Mouse (Mus musculus): ENCODE data around the gene Doc2g. TPM values are rescaled to one million over a fixed set of nuclear protein-coding genes. Genes with fewer than 3 reads are reported as not detected.

Gene Doc2g
- polyA plus RNA-seq, 1 experiment from 2014 or later = 8.1 TPM

GRCm38 (mm10) chr19:4001752-4002151, 1.4 kb upstream of the Doc2g start:
- H3K4me1 ChIP-seq (ENCODE audit: control insufficient read depth, insufficient read depth, low read length) = peaks cover 16% of the 10 kb centered on the region
- no peak overlapping the region for H3K4me3 ChIP-seq (ENCODE audit: low read depth, low read length)
- 94% methylated on average over 5 of the region's 5 CpGs for WGBS
- H3K9ac ChIP-seq (ENCODE audit: low read depth, low read length) = peak overlapping the region; percentile 93; the same call in 1 of the 2 replicates
- no peaks in the 10 kb centered on the region for H3K9me3 ChIP-seq (replicated peaks; ENCODE audit: control insufficient read depth, low read length, poor library complexity, severe bottlenecking)
- peak overlapping the region; percentile 91 for H3K4me2 ChIP-seq (ENCODE audit: low read length)
- peaks cover 4% of the 10 kb centered on the region; the same call in 1 of the 2 replicates for H3K36me3 ChIP-seq (ENCODE audit: control insufficient read depth, insufficient read depth, low read length)
- no peak for ATAC-seq
- H3K27me3 ChIP-seq (ENCODE audit: control insufficient read depth, insufficient read depth, low read depth, low read length) = no peaks in the 10 kb centered on the region
- H3K27ac ChIP-seq (ENCODE audit: low read length) = no peak overlapping the region

- ATAC-seq = no peak
- WGBS = 84% methylated on average over 12 of the region's 12 CpGs
Measured at GRCm38 (mm10) chr19:4003641-4004040, 528 bp downstream of the Doc2g start.

GRCm38 (mm10) chr19:4004331-4004730, 1.2 kb downstream of the Doc2g start:
- H3K9ac ChIP-seq (ENCODE audit: low read depth, low read length) = no peak overlapping the region
- no peak overlapping the region for H3K4me2 ChIP-seq (ENCODE audit: low read length)
- no peaks in the 10 kb centered on the region for H3K9me3 ChIP-seq (replicated peaks; ENCODE audit: control insufficient read depth, low read length, poor library complexity, severe bottlenecking)
- no peak overlapping the region for H3K4me3 ChIP-seq (ENCODE audit: low read depth, low read length)
- H3K27ac ChIP-seq (ENCODE audit: low read length) = no peak overlapping the region
- peaks cover 27% of the 10 kb centered on the region for H3K36me3 ChIP-seq (ENCODE audit: control insufficient read depth, insufficient read depth, low read length)
- ATAC-seq = no peak
- H3K27me3 ChIP-seq (ENCODE audit: control insufficient read depth, insufficient read depth, low read depth, low read length) = no peaks in the 10 kb centered on the region
- 87% methylated on average over 15 of the region's 15 CpGs for WGBS
- H3K4me1 ChIP-seq (ENCODE audit: control insufficient read depth, insufficient read depth, low read length) = peaks cover 16% of the 10 kb centered on the region

More at GRCm38 (mm10) chr19:4003641-4004040, 528 bp downstream of the Doc2g start:
- Histone ChIP-seq H3K27me3 (ENCODE audit: control insufficient read depth, insufficient read depth, low read depth, low read length) (no peaks in the 10 kb centered on the region), H3K4me2 (ENCODE audit: low read length) (no peak overlapping the region), H3K27ac (ENCODE audit: low read length) (no peak overlapping the region), H3K36me3 (ENCODE audit: control insufficient read depth, insufficient read depth, low read length) (peaks cover 21% of the 10 kb centered on the region), H3K9ac (ENCODE audit: low read depth, low read length) (no peak overlapping the region), H3K9me3 (replicated peaks; ENCODE audit: control insufficient read depth, low read length, poor library complexity, severe bottlenecking) (no peaks in the 10 kb centered on the region), H3K4me3 (ENCODE audit: low read depth, low read length) (no peak overlapping the region), H3K4me1 (ENCODE audit: control insufficient read depth, insufficient read depth, low read length) (peaks cover 16% of the 10 kb centered on the region)

DNA sequence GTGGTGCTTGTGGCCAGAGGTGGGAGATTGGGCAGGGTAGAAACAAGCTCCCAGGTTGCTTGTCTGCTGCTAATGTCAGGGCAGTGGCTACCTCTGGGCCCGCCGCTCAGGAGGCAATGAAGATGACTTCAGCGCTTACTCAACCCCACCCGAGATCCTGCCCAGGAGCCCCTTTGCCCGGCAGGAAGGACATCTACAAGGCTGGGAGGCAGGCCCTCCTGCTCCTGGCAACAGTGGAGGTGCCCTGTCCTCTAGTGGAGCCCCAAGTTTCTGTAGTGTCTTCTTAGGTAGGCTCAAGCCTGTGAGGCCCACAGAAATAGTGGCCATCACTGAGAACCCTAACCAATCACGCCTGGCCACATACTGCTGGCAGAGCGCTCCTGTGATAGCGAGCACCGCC, 2.0 kb downstream of the Doc2g start:
- ATAC-seq = no peak
- H3K9me3 ChIP-seq (replicated peaks; ENCODE audit: control insufficient read depth, low read length, poor library complexity, severe bottlenecking) = no peaks in the 10 kb centered on the region
- no peak overlapping the region for H3K9ac ChIP-seq (ENCODE audit: low read depth, low read length)
- no peak overlapping the region for H3K27ac ChIP-seq (ENCODE audit: low read length)
- H3K4me2 ChIP-seq (ENCODE audit: low read length) = no peak overlapping the region
- peaks cover 12% of the 10 kb centered on the region for H3K4me1 ChIP-seq (ENCODE audit: control insufficient read depth, insufficient read depth, low read length)
- WGBS = 92% methylated on average over 9 of the region's 9 CpGs
- H3K27me3 ChIP-seq (ENCODE audit: control insufficient read depth, insufficient read depth, low read depth, low read length) = no peaks in the 10 kb centered on the region
- peaks cover 28% of the 10 kb centered on the region for H3K36me3 ChIP-seq (ENCODE audit: control insufficient read depth, insufficient read depth, low read length)
- no peak overlapping the region for H3K4me3 ChIP-seq (ENCODE audit: low read depth, low read length)

DNA sequence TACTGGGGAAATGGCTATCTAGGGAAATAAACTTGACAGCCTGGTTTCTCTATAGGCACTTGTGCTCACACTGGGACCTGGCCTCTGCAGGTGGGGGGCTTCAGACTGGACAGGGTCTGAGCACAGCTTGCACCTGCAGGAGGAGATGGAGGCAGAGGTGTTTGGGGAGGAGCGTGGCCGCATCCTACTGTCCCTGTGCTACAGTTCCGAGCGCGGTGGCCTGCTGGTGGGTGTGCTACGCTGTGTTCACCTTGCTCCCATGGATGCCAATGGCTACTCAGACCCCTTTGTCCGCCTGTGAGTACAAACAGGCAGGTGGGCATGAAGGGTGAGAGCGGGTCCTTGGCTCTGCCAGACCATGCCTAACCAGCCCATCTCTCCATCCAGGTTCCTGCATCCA, 2.9 kb downstream of the Doc2g start:
- Histone ChIP-seq H3K4me2 (ENCODE audit: low read length) (no peak overlapping the region), H3K4me1 (ENCODE audit: control insufficient read depth, insufficient read depth, low read length) (peaks cover 14% of the 10 kb centered on the region), H3K27ac (ENCODE audit: low read length) (no peak overlapping the region), H3K9ac (ENCODE audit: low read depth, low read length) (no peak overlapping the region), H3K9me3 (replicated peaks; ENCODE audit: control insufficient read depth, low read length, poor library complexity, severe bottlenecking) (no peaks in the 10 kb centered on the region), H3K36me3 (ENCODE audit: control insufficient read depth, insufficient read depth, low read length) (peaks cover 28% of the 10 kb centered on the region), H3K4me3 (ENCODE audit: low read depth, low read length) (no peak overlapping the region), H3K27me3 (ENCODE audit: control insufficient read depth, insufficient read depth, low read depth, low read length) (no peaks in the 10 kb centered on the region)
- no peak for ATAC-seq
- WGBS = 95% methylated on average over 8 of the region's 8 CpGs

GRCm38 (mm10) chr19:4011086-4011485, 8.0 kb downstream of the Doc2g start:
- H3K27ac ChIP-seq (ENCODE audit: low read length) = no peak overlapping the region
- WGBS = 91% methylated on average over 5 of the region's 5 CpGs
- peaks cover 17% of the 10 kb centered on the region for H3K4me1 ChIP-seq (ENCODE audit: control insufficient read depth, insufficient read depth, low read length)
- ATAC-seq = no peak
- H3K27me3 ChIP-seq (ENCODE audit: control insufficient read depth, insufficient read depth, low read depth, low read length) = no peaks in the 10 kb centered on the region
- H3K9ac ChIP-seq (ENCODE audit: low read depth, low read length) = no peak overlapping the region
- H3K4me3 ChIP-seq (ENCODE audit: low read depth, low read length) = no peak overlapping the region
- peaks cover 24% of the 10 kb centered on the region for H3K36me3 ChIP-seq (ENCODE audit: control insufficient read depth, insufficient read depth, low read length)
- H3K4me2 ChIP-seq (ENCODE audit: low read length) = no peak overlapping the region
- H3K9me3 ChIP-seq (replicated peaks; ENCODE audit: control insufficient read depth, low read length, poor library complexity, severe bottlenecking) = no peaks in the 10 kb centered on the region

- under 1% methylated on average over 45 of the region's 45 CpGs for WGBS
- no peaks in the 10 kb centered on the region for H3K27me3 ChIP-seq (ENCODE audit: control insufficient read depth, insufficient read depth, low read depth, low read length)
- peak within 1 kb of the TSS; percentile 86 for H3K9ac ChIP-seq (ENCODE audit: low read depth, low read length)
- H3K4me3 ChIP-seq (ENCODE audit: low read depth, low read length) = peak within 1 kb of the TSS; percentile 85
- peak within 1 kb of the TSS; percentile 68 for H3K4me2 ChIP-seq (ENCODE audit: low read length)
- no peaks in the 10 kb centered on the region for H3K9me3 ChIP-seq (replicated peaks; ENCODE audit: control insufficient read depth, low read length, poor library complexity, severe bottlenecking)
- H3K36me3 ChIP-seq (ENCODE audit: control insufficient read depth, insufficient read depth, low read length) = peaks cover 18% of the 10 kb centered on the region
- H3K4me1 ChIP-seq (ENCODE audit: control insufficient read depth, insufficient read depth, low read length) = peaks cover 17% of the 10 kb centered on the region
- H3K27ac ChIP-seq (ENCODE audit: low read length) = peak within 1 kb of the TSS; percentile 81
- peak; percentile 99 for ATAC-seq
Measured at GRCm38 (mm10) chr19:4012432-4013022, 9.4 kb downstream of the Doc2g start, which contains the start of gene Ndufv1. Gene Ndufv1 (minus strand): TSS chr19:4012806.

DNA sequence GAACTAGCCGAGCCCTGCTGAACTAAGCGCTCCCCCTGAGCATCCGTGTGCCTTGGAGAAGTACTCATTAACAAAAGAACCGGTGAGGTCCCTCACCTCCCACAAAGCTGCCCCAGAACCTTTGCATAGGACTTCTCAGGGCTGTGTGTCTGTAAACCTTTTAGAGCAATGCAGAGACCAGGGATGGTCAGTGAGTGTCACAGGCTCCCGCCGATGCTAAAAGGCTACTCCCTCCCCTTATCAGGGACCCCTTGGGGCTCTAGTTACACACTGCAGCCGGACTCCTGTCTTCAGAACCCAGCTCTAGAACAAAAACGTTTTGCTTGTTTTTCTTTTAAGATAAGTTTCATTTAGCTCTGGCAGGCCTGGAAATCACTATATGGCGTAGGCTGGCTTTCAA, 10.0 kb downstream of the Doc2g start:
- Histone ChIP-seq H3K9me3 (replicated peaks; ENCODE audit: control insufficient read depth, low read length, poor library complexity, severe bottlenecking) (no peaks in the 10 kb centered on the region), H3K27ac (ENCODE audit: low read length) (no peak overlapping the region), H3K4me2 (ENCODE audit: low read length) (peak overlapping the region; percentile 55), H3K4me1 (ENCODE audit: control insufficient read depth, insufficient read depth, low read length) (peaks cover 17% of the 10 kb centered on the region), H3K9ac (ENCODE audit: low read depth, low read length) (0 out of 2 replicates have a peak overlapping the region, but pooled peaks have one; percentile 38), H3K27me3 (ENCODE audit: control insufficient read depth, insufficient read depth, low read depth, low read length) (no peaks in the 10 kb centered on the region), H3K4me3 (ENCODE audit: low read depth, low read length) (peak overlapping the region; percentile 85), H3K36me3 (ENCODE audit: control insufficient read depth, insufficient read depth, low read length) (peaks cover 13% of the 10 kb centered on the region)
- ATAC-seq = peak; percentile 49
- 26% methylated on average over 9 of the region's 9 CpGs for WGBS

DNA sequence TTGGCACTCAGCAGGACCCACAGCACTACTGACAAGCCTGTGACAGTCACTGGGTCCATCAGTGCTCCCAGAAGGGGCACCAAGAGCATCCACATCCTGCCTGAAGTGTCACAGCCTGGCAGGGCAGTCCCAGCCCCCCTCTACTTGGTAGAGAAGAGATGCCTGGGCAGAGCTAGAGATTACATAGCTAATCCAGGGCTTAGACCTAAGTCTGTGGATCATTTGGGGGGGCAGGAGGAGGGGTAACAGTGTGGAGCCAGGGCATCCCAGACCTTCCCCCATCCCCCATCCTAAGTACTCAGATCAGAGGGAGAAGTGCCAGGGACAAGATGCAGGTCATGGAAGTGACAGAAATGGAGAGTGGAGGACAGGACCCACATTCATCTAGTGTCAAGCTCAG, 11.7 kb downstream of the Doc2g start:
- H3K9ac ChIP-seq (ENCODE audit: low read depth, low read length) = peak overlapping the region; percentile 26; the same call in 1 of the 2 replicates
- H3K4me3 ChIP-seq (ENCODE audit: low read depth, low read length) = no peak overlapping the region
- no peaks in the 10 kb centered on the region for H3K9me3 ChIP-seq (replicated peaks; ENCODE audit: control insufficient read depth, low read length, poor library complexity, severe bottlenecking)
- H3K4me2 ChIP-seq (ENCODE audit: low read length) = no peak overlapping the region
- no peak for ATAC-seq
- H3K36me3 ChIP-seq (ENCODE audit: control insufficient read depth, insufficient read depth, low read length) = no peaks in the 10 kb centered on the region
- no peak overlapping the region for H3K27ac ChIP-seq (ENCODE audit: low read length)
- no peaks in the 10 kb centered on the region for H3K27me3 ChIP-seq (ENCODE audit: control insufficient read depth, insufficient read depth, low read depth, low read length)
- peaks cover 17% of the 10 kb centered on the region for H3K4me1 ChIP-seq (ENCODE audit: control insufficient read depth, insufficient read depth, low read length)

Data from midbrain, embryonic 16.5 days (tissue).